Mouse (Mus musculus) hindbrain, embryonic 11.5 days (tissue): ENCODE data around the gene Rimbp2. TPM values are rescaled to one million over a fixed set of nuclear protein-coding genes. Genes with fewer than 3 reads are reported as not detected.
"Not testable (repeated sequence)": the region's sequence is repeated elsewhere in the genome, so short reads cannot be mapped to it uniquely, and the experiment has no call there.

Experiments
- ATAC-seq: fragments of 200-750 bp; cut with Nextera tagmentation; 2 replicates; pipeline ENCODE4 v1.8.0; 2017; ENCODE audit warnings: mild to moderate bottlenecking, moderate TSS enrichment, moderate library complexity; ENCODE audit not compliant: low FRiP score
- DNase-seq: peaks from one replicate; pipeline ENCODE4 v3.0.0-alpha.2; 2015; ENCODE audit warnings: low spot score
- H3K27ac ChIP-seq: fragments of 300-500 bp; sonication (generic); 2 replicates; pipeline ENCODE4 v1.5.1; 2014; ENCODE audit warnings: mild to moderate bottlenecking, low read depth, low read length
- H3K27me3 ChIP-seq: fragments of 300-500 bp; sonication (generic); 2 replicates; pipeline ENCODE4 v1.6.1; 2014; ENCODE audit warnings: mild to moderate bottlenecking, low read length, moderate library complexity, mixed read lengths; ENCODE audit not compliant: control insufficient read depth, insufficient read depth
- H3K36me3 ChIP-seq: fragments of 300-500 bp; sonication (generic); 2 replicates; pipeline ENCODE4 v1.6.1; 2014; ENCODE audit warnings: mild to moderate bottlenecking, low read length, moderate library complexity, mixed read lengths; ENCODE audit not compliant: control insufficient read depth, insufficient read depth
- H3K4me1 ChIP-seq: fragments of 300-500 bp; sonication (generic); replicated peaks from 2 replicates; pipeline ENCODE4 v1.6.1; 2014; ENCODE audit warnings: low read length, mixed read lengths; ENCODE audit not compliant: control insufficient read depth, insufficient read depth
- H3K4me2 ChIP-seq: fragments of 300-500 bp; sonication (generic); replicated peaks from 2 replicates; pipeline ENCODE4 v1.6.1; 2014; ENCODE audit warnings: mild to moderate bottlenecking, low read depth, low read length
- H3K4me3 ChIP-seq: fragments of 300-500 bp; sonication (generic); 2 replicates; pipeline ENCODE4 v1.5.1; 2014; ENCODE audit warnings: low read depth, low read length
- H3K9ac ChIP-seq: fragments of 300-500 bp; sonication (generic); 2 replicates; pipeline ENCODE4 v1.6.1; 2014; ENCODE audit warnings: low read depth, low read length
- H3K9me3 ChIP-seq: fragments of 300-500 bp; sonication (generic); 2 replicates; pipeline ENCODE4 v1.6.1; 2016; ENCODE audit warnings: low read length; ENCODE audit not compliant: control insufficient read depth
- WGBS: fragments of 180-500 bp; shearing (Covaris S2); extraction: QIAGEN DNeasy Blood & Tissue Kit; methylation state at CpG from one replicate; pipeline ENCODE4 v1.1.7; 2014; 5-methylcytosine and 5-hydroxymethylcytosine counted together
- polyA plus RNA-seq: library from polyadenylated mRNA; unstranded; fragments of >200 nt; fragmentation: Nextera tagmentation; extraction: Ambion mirVana; gene quantifications from 2 replicates; pipeline ENCODE4 v1.2.1, GENCODE M21; 2014

The Rimbp2 gene
- polyA plus RNA-seq, 1 experiment from 2014 or later = 1.4 TPM

- DNase-seq (no peak), ATAC-seq (no peak)
- Histone ChIP-seq H3K27me3 (no peaks in the 10 kb centered on the region), H3K9me3 (no peaks in the 10 kb centered on the region), H3K4me3 (no peak overlapping the region), H3K36me3 (no peaks in the 10 kb centered on the region), H3K4me1 (no peaks in the 10 kb centered on the region), H3K27ac (no peak overlapping the region), H3K9ac (no peak overlapping the region), H3K4me2 (no peak overlapping the region)
- WGBS = 73% methylated on average over 22 of the region's 22 CpGs
Measured at GRCm38 (mm10) chr5:128735921-128736320, 217.4 kb downstream of the Rimbp2 start.

GRCm38 (mm10) chr5:128733955-128734354 lies 219.3 kb downstream of the Rimbp2 start:
- H3K27ac ChIP-seq = no peak overlapping the region
- no peak for ATAC-seq
- H3K4me1 ChIP-seq = no peaks in the 10 kb centered on the region
- no peaks in the 10 kb centered on the region for H3K36me3 ChIP-seq
- no peaks in the 10 kb centered on the region for H3K27me3 ChIP-seq
- no peak overlapping the region for H3K9ac ChIP-seq
- H3K9me3 ChIP-seq = no peaks in the 10 kb centered on the region
- peak; percentile 78 for DNase-seq
- no peak overlapping the region for H3K4me2 ChIP-seq
- WGBS = 4% methylated on average over 6 of the region's 6 CpGs
- no peak overlapping the region for H3K4me3 ChIP-seq

- H3K27me3 ChIP-seq = no peaks in the 10 kb centered on the region
- no peaks in the 10 kb centered on the region for H3K4me1 ChIP-seq
- WGBS = 77% methylated on average over 11 of the region's 11 CpGs
- H3K4me3 ChIP-seq = no peak overlapping the region
- H3K9ac ChIP-seq = no peak overlapping the region
- H3K4me2 ChIP-seq = no peak overlapping the region
- H3K36me3 ChIP-seq = no peaks in the 10 kb centered on the region
- ATAC-seq (no peak), DNase-seq (peak; percentile 49)
- no peaks in the 10 kb centered on the region for H3K9me3 ChIP-seq
- no peak overlapping the region for H3K27ac ChIP-seq
Measured at GRCm38 (mm10) chr5:128732416-128733014, 220.8 kb downstream of the Rimbp2 start.

- Histone ChIP-seq H3K4me2 (no peak overlapping the region), H3K4me1 (no peaks in the 10 kb centered on the region), H3K4me3 (no peak overlapping the region), H3K27ac (no peak overlapping the region), H3K27me3 (no peaks in the 10 kb centered on the region), H3K9me3 (no peaks in the 10 kb centered on the region), H3K9ac (no peak overlapping the region), H3K36me3 (no peaks in the 10 kb centered on the region)
- DNase-seq (peak; percentile 74), ATAC-seq (no peak)
- 43% methylated on average over 5 of the region's 5 CpGs for WGBS
Measured at GRCm38 (mm10) chr5:128730634-128731033, 222.7 kb downstream of the Rimbp2 start.

- peak; percentile 67 for DNase-seq
Measured at GRCm38 (mm10) chr5:128729341-128729740, 223.9 kb downstream of the Rimbp2 start.

GRCm38 (mm10) chr5:128720461-128720860 lies 232.8 kb downstream of the Rimbp2 start:
- not testable (repeated sequence) for ATAC-seq, H3K36me3 ChIP-seq, H3K4me3 ChIP-seq, H3K4me1 ChIP-seq, H3K27ac ChIP-seq, H3K9ac ChIP-seq, H3K9me3 ChIP-seq, H3K4me2 ChIP-seq, DNase-seq, H3K27me3 ChIP-seq
- 92% methylated on average over 11 of the region's 11 CpGs for WGBS

More at GRCm38 (mm10) chr5:128729341-128729740, 223.9 kb downstream of the Rimbp2 start:
- H3K4me2 ChIP-seq = no peak overlapping the region
- no peak overlapping the region for H3K9ac ChIP-seq
- H3K27ac ChIP-seq = no peak overlapping the region
- no peaks in the 10 kb centered on the region for H3K27me3 ChIP-seq
- no peaks in the 10 kb centered on the region for H3K9me3 ChIP-seq
- H3K4me3 ChIP-seq = no peak overlapping the region
- WGBS = 77% methylated on average over 5 of the region's 5 CpGs
- H3K4me1 ChIP-seq = no peaks in the 10 kb centered on the region
- ATAC-seq = no peak
- no peaks in the 10 kb centered on the region for H3K36me3 ChIP-seq

- Histone ChIP-seq H3K4me2 (no peak overlapping the region), H3K4me1 (no peaks in the 10 kb centered on the region), H3K36me3 (no peaks in the 10 kb centered on the region), H3K27me3 (no peaks in the 10 kb centered on the region), H3K9me3 (no peaks in the 10 kb centered on the region), H3K9ac (no peak overlapping the region), H3K27ac (no peak overlapping the region), H3K4me3 (no peak overlapping the region)
- ATAC-seq (no peak), DNase-seq (no peak)
- 75% methylated on average over 16 of the region's 16 CpGs for WGBS
Measured at GRCm38 (mm10) chr5:128715171-128715570, 238.1 kb downstream of the Rimbp2 start.

- Histone ChIP-seq H3K27me3 (no peaks in the 10 kb centered on the region), H3K4me1 (no peaks in the 10 kb centered on the region), H3K27ac (no peak overlapping the region), H3K9me3 (no peaks in the 10 kb centered on the region), H3K4me3 (no peak overlapping the region), H3K9ac (no peak overlapping the region), H3K36me3 (no peaks in the 10 kb centered on the region), H3K4me2 (no peak overlapping the region)
- WGBS = 87% methylated on average over 6 of the region's 6 CpGs
- ATAC-seq (no peak), DNase-seq (peak; percentile 54)
Measured at GRCm38 (mm10) chr5:128711847-128712246, 241.4 kb downstream of the Rimbp2 start.

GRCm38 (mm10) chr5:128710596-128710995 lies 242.7 kb downstream of the Rimbp2 start:
- no peaks in the 10 kb centered on the region for H3K9me3 ChIP-seq
- no peak overlapping the region for H3K4me3 ChIP-seq
- no peak for DNase-seq
- H3K27ac ChIP-seq = no peak overlapping the region
- no peaks in the 10 kb centered on the region for H3K4me1 ChIP-seq
- no peak for ATAC-seq
- H3K36me3 ChIP-seq = no peaks in the 10 kb centered on the region
- H3K4me2 ChIP-seq = no peak overlapping the region
- H3K9ac ChIP-seq = no peak overlapping the region
- 28% methylated on average over 8 of the region's 8 CpGs for WGBS
- H3K27me3 ChIP-seq = no peaks in the 10 kb centered on the region
